Mouse (Mus musculus) E14TG2a.4 (cell line): ENCODE data around the gene Mettl16.
A peak's percentile ranks its signal among the peaks of the same experiment; 100 is the strongest.

ENCODE experiments used
- CTCF ChIP-seq: conservative IDR thresholded peaks from 2 replicates; pipeline ENCODE4 v1.5.1; 2014; ENCODE audit warnings: low read length
- NANOG ChIP-seq: IDR thresholded peaks from 2 replicates; pipeline ENCODE4 v1.6.1; 2014; ENCODE audit warnings: borderline replicate concordance, low read length, mixed read lengths
- POU5F1 ChIP-seq: IDR thresholded peaks from 2 replicates; pipeline ENCODE4 v1.6.1; 2014; ENCODE audit warnings: low read length, borderline replicate concordance

GRCm38 (mm10) chr11:74768045-74768444 is 2.6 kb upstream of the Mettl16 start:
- TF ChIP-seq CTCF (peak; percentile 90), NANOG (no peak), POU5F1 (no peak)
